Mouse (Mus musculus) megakaryocyte-erythroid progenitor cell, adult 5-6 weeks (primary cell): Measurements from ENCODE around the gene Cep57l1. TPM values are rescaled to one million over a fixed set of nuclear protein-coding genes. Genes with fewer than 3 reads are reported as not detected.

ENCODE experiments used
- ATAC-seq: replicated peaks from 2 replicates; pipeline ENCODE4 v1.8.0; 2016; ENCODE audit warnings: mild to moderate bottlenecking, inconsistent platforms; ENCODE audit not compliant: severe bottlenecking, poor library complexity, low FRiP score, low TSS enrichment
- total RNA-seq, 2 experiments: library from RNA; stranded (forward) in 1 of 2; stranded (reverse) in 1 of 2; fragments of 200-1000, 215-1000 nt in 1 of 2; fragments of >200 nt in 1 of 2; fragmentation: Nextera tagmentation in 1 of 2; gene quantifications; 2 replicates each; pipeline ENCODE4 v1.2.3; 2014 to 2017

Gene Cep57l1
- total RNA-seq, 2 experiments from 2014 or later, result 41.5 to 45.5 TPM

- no peak for ATAC-seq
Observed at GRCm38 (mm10) chr10:41751867-41752480, 57.7 kb downstream of the Cep57l1 start.

GRCm38 (mm10) chr10:41749306-41749705 lies 60.4 kb downstream of the Cep57l1 start:
- no peak for ATAC-seq

GRCm38 (mm10) chr10:41746554-41746953 lies 63.1 kb downstream of the Cep57l1 start:
- ATAC-seq, result no peak

GRCm38 (mm10) chr10:41744006-41744405 lies 65.7 kb downstream of the Cep57l1 start:
- ATAC-seq, result no peak

- ATAC-seq, result no peak
Observed at GRCm38 (mm10) chr10:41740221-41740620, 69.5 kb downstream of the Cep57l1 start.

GRCm38 (mm10) chr10:41737245-41737644 lies 72.4 kb downstream of the Cep57l1 start:
- ATAC-seq, result no peak

- ATAC-seq, result no peak
Observed at GRCm38 (mm10) chr10:41735398-41735797, 74.3 kb downstream of the Cep57l1 start.

- no peak for ATAC-seq
Observed at GRCm38 (mm10) chr10:41733214-41733613, 76.5 kb downstream of the Cep57l1 start.

GRCm38 (mm10) chr10:41731932-41732331 lies 77.7 kb downstream of the Cep57l1 start:
- ATAC-seq, result no peak

GRCm38 (mm10) chr10:41730746-41731145 lies 78.9 kb downstream of the Cep57l1 start:
- no peak for ATAC-seq

- no peak for ATAC-seq
Observed at GRCm38 (mm10) chr10:41726215-41726614, 83.5 kb downstream of the Cep57l1 start.

- ATAC-seq, result no peak
Observed at GRCm38 (mm10) chr10:41719587-41719986, 90.1 kb downstream of the Cep57l1 start.

- ATAC-seq, result no peak
Observed at GRCm38 (mm10) chr10:41716029-41716897, 93.4 kb downstream of the Cep57l1 start, which contains the start of gene Ccdc162. TSS of gene Ccdc162 (minus strand) at chr10:41716634.

- ATAC-seq, result no peak
Observed at GRCm38 (mm10) chr10:41715557-41715956, 94.1 kb downstream of the Cep57l1 start.

GRCm38 (mm10) chr10:41711467-41711866 lies 98.2 kb downstream of the Cep57l1 start:
- ATAC-seq, result no peak

GRCm38 (mm10) chr10:41710773-41711172 lies 98.9 kb downstream of the Cep57l1 start:
- ATAC-seq, result no peak

- no peak for ATAC-seq
Observed at GRCm38 (mm10) chr10:41709341-41709740, 100.3 kb downstream of the Cep57l1 start.

- no peak for ATAC-seq
Observed at GRCm38 (mm10) chr10:41699669-41700068, 110.0 kb downstream of the Cep57l1 start.

GRCm38 (mm10) chr10:41697040-41697439 lies 112.6 kb downstream of the Cep57l1 start:
- no peak for ATAC-seq

- no peak for ATAC-seq
Observed at GRCm38 (mm10) chr10:41690978-41691377, 118.7 kb downstream of the Cep57l1 start.
